Mouse (Mus musculus) MEL (cell line): Measurements from ENCODE around the gene Xylt2. TPM values are rescaled to one million over a fixed set of nuclear protein-coding genes. Genes with fewer than 3 reads are reported as not detected.
"Not testable (repeated sequence)": the region's sequence is repeated elsewhere in the genome, so short reads cannot be mapped to it uniquely, and the experiment has no call there.

ENCODE experiments used
- DNase-seq: peaks from one replicate; pipeline ENCODE4 v3.0.0; 2011; ENCODE audit warnings: low read depth, low spot score
- H3K27ac ChIP-seq: 2 replicates; pipeline ENCODE4 v1.5.1; 2012; ENCODE audit warnings: low read depth, mild to moderate bottlenecking, control low read depth, low read length, moderate library complexity; ENCODE audit not compliant: control insufficient read depth
- H3K27me3 ChIP-seq, 2 experiments: fragments of 150-350 bp in 1 of 2; sonication (generic) in 1 of 2; 2 replicates each; pipeline ENCODE4 v1.6.1; 2012; ENCODE audit warnings: low read length in 2 of 2, mild to moderate bottlenecking in 2 of 2, improper control_type of control experiment in 1 of 2, moderate library complexity in 1 of 2; ENCODE audit not compliant: insufficient read depth in 2 of 2, control insufficient read depth in 1 of 2
- H3K36me3 ChIP-seq, 2 experiments: 2 replicates each; pipeline ENCODE4 v1.6.1; 2012 to 2014; ENCODE audit warnings: low read length in 2 of 2, improper control_type of control experiment in 1 of 2, inconsistent platforms in 1 of 2, mild to moderate bottlenecking in 1 of 2; ENCODE audit not compliant: insufficient read depth in 2 of 2, control insufficient read depth in 1 of 2
- H3K4me1 ChIP-seq, 2 experiments: fragments of 150-350 bp in 1 of 2; sonication (generic) in 1 of 2; 2 replicates each; pipeline ENCODE4 v1.6.1; 2012; ENCODE audit warnings: low read length in 2 of 2, improper control_type of control experiment in 1 of 2, mild to moderate bottlenecking in 1 of 2; ENCODE audit not compliant: insufficient read depth in 2 of 2, control insufficient read depth in 1 of 2
- H3K4me3 ChIP-seq, 2 experiments: fragments of 150-350 bp in 1 of 2; sonication (generic) in 1 of 2; 2 replicates each; pipeline ENCODE4 v1.5.1; 2012; ENCODE audit warnings: low read depth in 2 of 2, low read length in 2 of 2, mild to moderate bottlenecking in 2 of 2, moderate library complexity in 2 of 2, control low read depth in 1 of 2, improper control_type of control experiment in 1 of 2; ENCODE audit not compliant: control insufficient read depth in 1 of 2, insufficient read depth in 1 of 2
- H3K79me2 ChIP-seq: 2 replicates; pipeline ENCODE4 v1.6.1; 2012; ENCODE audit warnings: mild to moderate bottlenecking, low read length, moderate library complexity; ENCODE audit not compliant: control insufficient read depth, poor library complexity, insufficient read depth
- H3K9ac ChIP-seq: 2 replicates; pipeline ENCODE4 v1.6.1; 2012; ENCODE audit warnings: low read depth, mild to moderate bottlenecking, control low read depth, low read length, moderate library complexity; ENCODE audit not compliant: control insufficient read depth, poor library complexity, severe bottlenecking
- H3K9me3 ChIP-seq: fragments of 150-350 bp; sonication (generic); replicated peaks from 2 replicates; pipeline ENCODE4 v1.6.1; 2012; ENCODE audit warnings: mild to moderate bottlenecking, low read length, improper control_type of control experiment, moderate library complexity; ENCODE audit not compliant: insufficient read depth
- CTCF ChIP-seq, 3 experiments: IDR thresholded peaks in 2 of 3; conservative IDR thresholded peaks in 1 of 3; 2 replicates each; pipeline ENCODE4 v1.5.1; 2011 to 2012; ENCODE audit warnings: low read length in 3 of 3, low read depth in 2 of 3, mild to moderate bottlenecking in 2 of 3, improper control_type of control experiment in 1 of 3, inconsistent platforms in 1 of 3, mixed read lengths in 1 of 3, moderate library complexity in 1 of 3; ENCODE audit not compliant: control insufficient read depth in 1 of 3, insufficient read depth in 1 of 3, poor library complexity in 1 of 3, severe bottlenecking in 1 of 3
- ELF1 ChIP-seq: IDR thresholded peaks from 2 replicates; pipeline ENCODE4 v1.6.1; 2014; ENCODE audit warnings: low read depth, mild to moderate bottlenecking, inconsistent platforms, low read length, improper control_type of control experiment, moderate library complexity
- KAT2A ChIP-seq: conservative IDR thresholded peaks from 2 replicates; pipeline ENCODE4 v1.6.1; 2012; ENCODE audit warnings: low read depth, low read length, improper control_type of control experiment, inconsistent platforms
- MAZ ChIP-seq: IDR thresholded peaks from 2 replicates; pipeline ENCODE4 v1.6.1; 2012; ENCODE audit warnings: low read depth, mild to moderate bottlenecking, inconsistent platforms, low read length, improper control_type of control experiment
- MXI1 ChIP-seq: IDR thresholded peaks from 2 replicates; pipeline ENCODE4 v1.6.1; 2011; ENCODE audit warnings: mild to moderate bottlenecking, low read depth, low read length, improper control_type of control experiment
- POLR2AphosphoS2 ChIP-seq: IDR thresholded peaks from 2 replicates; pipeline ENCODE4 v1.6.1; 2011; ENCODE audit warnings: low read length, improper control_type of control experiment
- RAD21 ChIP-seq: IDR thresholded peaks from 2 replicates; pipeline ENCODE4 v1.6.1; 2011; ENCODE audit warnings: mild to moderate bottlenecking, low read depth, low read length, improper control_type of control experiment
- SIN3A ChIP-seq: IDR thresholded peaks from 2 replicates; pipeline ENCODE4 v1.6.1; 2012; ENCODE audit warnings: low read length, improper control_type of control experiment, inconsistent platforms
- TBP ChIP-seq: IDR thresholded peaks from 2 replicates; pipeline ENCODE4 v1.8.0; 2011; ENCODE audit warnings: low read depth, low read length, improper control_type of control experiment
- UBTF ChIP-seq: IDR thresholded peaks from 2 replicates; pipeline ENCODE4 v1.6.1; 2012; ENCODE audit warnings: low read depth, mild to moderate bottlenecking, inconsistent platforms, low read length, improper control_type of control experiment, moderate library complexity, borderline replicate concordance; ENCODE audit not compliant: insufficient read depth
- USF2 ChIP-seq, 2 experiments: IDR thresholded peaks; 2 replicates each; pipeline ENCODE4 v1.6.1; 2011 to 2012; ENCODE audit warnings: improper control_type of control experiment in 2 of 2, low read length in 2 of 2, borderline replicate concordance in 1 of 2, inconsistent platforms in 1 of 2, low read depth in 1 of 2, mild to moderate bottlenecking in 1 of 2; ENCODE audit not compliant: insufficient read depth in 1 of 2
- ZC3H11A ChIP-seq: IDR thresholded peaks from 2 replicates; pipeline ENCODE4 v1.6.1; 2012; ENCODE audit warnings: low read depth, mild to moderate bottlenecking, inconsistent platforms, low read length, improper control_type of control experiment
- ZNF384 ChIP-seq: IDR thresholded peaks from 2 replicates; pipeline ENCODE4 v1.6.1; 2012; ENCODE audit warnings: low read depth, mild to moderate bottlenecking, inconsistent platforms, low read length, improper control_type of control experiment
- polyA plus RNA-seq, 2 experiments: library from polyadenylated mRNA; stranded (reverse) in 1 of 2; unstranded in 1 of 2; fragments of >175 nt in 1 of 2; fragments of >200 nt in 1 of 2; gene quantifications; 2 replicates each; pipeline versions ENCODE4 v1.2.1 to v1.2.4; 2012; ENCODE audit warnings: low replicate concordance in 2 of 2, low read depth in 1 of 2; ENCODE audit not compliant: insufficient read length in 2 of 2, insufficient read depth in 1 of 2, missing spikeins in 1 of 2
- total RNA-seq: library from RNA; depleted of rRNA; stranded (reverse); fragments of 300-350 nt; gene quantifications from 2 replicates; pipeline ENCODE4 v1.2.3, GENCODE M21; 2012

Gene Xylt2
- total and polyA plus RNA-seq, 3 experiments, result 10.1 to 12.4 TPM; not detected in 1

DNA sequence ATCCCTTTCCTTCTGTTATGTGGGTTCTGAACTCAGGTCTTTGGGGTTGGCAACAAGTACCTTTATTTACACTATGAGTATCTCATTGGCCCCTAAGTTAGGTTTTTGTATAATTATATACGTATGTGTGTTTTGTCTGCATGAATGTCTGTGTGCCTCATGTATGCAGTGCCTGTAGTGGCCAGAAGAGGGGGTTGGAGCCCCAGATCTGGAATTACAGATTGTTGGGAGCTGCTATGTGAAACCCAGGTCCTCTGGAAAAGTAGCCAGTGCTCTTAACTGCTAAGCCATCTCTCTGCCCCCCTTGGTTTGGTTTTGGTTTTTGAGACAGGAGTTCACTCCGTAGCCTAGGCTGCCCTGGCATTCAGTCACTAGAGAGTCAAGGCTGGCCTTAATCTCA lies 19.8 kb upstream of the Xylt2 start:
- no peak for DNase-seq
- H3K4me1 ChIP-seq, result no peaks in the 10 kb centered on the region
- TF ChIP-seq RAD21 (peak; percentile 15), MXI1 (no peak), CTCF (IDR thresholded peaks at IDR 0.05 in 2 of 3, conservative IDR thresholded peaks at IDR 0.05 in 1 of 3; ENCODE audit: control insufficient read depth in 1 of 3, insufficient read depth in 1 of 3, low read depth in 2 of 3, low read length in 3 of 3, poor library complexity in 1 of 3, severe bottlenecking in 1 of 3) (peak; percentile 16 to 30 (median 30); a peak in 4 of 6 replicates), ZC3H11A (no peak), ZNF384 (no peak)
- H3K27ac ChIP-seq, result no peak overlapping the region
- H3K36me3 ChIP-seq, result no peaks in the 10 kb centered on the region
- H3K9me3 ChIP-seq, result no peaks in the 10 kb centered on the region
- no peaks in the 10 kb centered on the region for H3K79me2 ChIP-seq
- no peak overlapping the region for H3K4me3 ChIP-seq
- H3K27me3 ChIP-seq, result peaks cover 39 to 42% of the 10 kb centered on the region in 2 experiments
- no peak overlapping the region for H3K9ac ChIP-seq

- no peak overlapping the region for H3K27ac ChIP-seq
- no peak for DNase-seq
- H3K79me2 ChIP-seq, result no peaks in the 10 kb centered on the region
- no peaks in the 10 kb centered on the region for H3K36me3 ChIP-seq
- H3K4me3 ChIP-seq, result no peak overlapping the region
- TF ChIP-seq POLR2AphosphoS2, result no peak
- no peak for TF ChIP-seq UBTF
- TF ChIP-seq ZC3H11A, result no peak
- no peak for TF ChIP-seq KAT2A
- TF ChIP-seq ELF1, result no peak
- no peak for TF ChIP-seq USF2 (IDR thresholded peaks at IDR 0.05; ENCODE audit: borderline replicate concordance in 1 of 2, insufficient read depth in 1 of 2, low read depth in 1 of 2, low read length in 2 of 2)
- no peak for TF ChIP-seq SIN3A
- no peak for TF ChIP-seq MAZ
- TF ChIP-seq TBP, result no peak
- H3K4me1 ChIP-seq, result no peaks in the 10 kb centered on the region
- peaks cover 28 to 35% of the 10 kb centered on the region in 2 experiments for H3K27me3 ChIP-seq
- H3K9me3 ChIP-seq, result no peaks in the 10 kb centered on the region
- no peak overlapping the region for H3K9ac ChIP-seq
Observed at GRCm38 (mm10) chr11:94695508-94695907, 18.2 kb upstream of the Xylt2 start.

DNA sequence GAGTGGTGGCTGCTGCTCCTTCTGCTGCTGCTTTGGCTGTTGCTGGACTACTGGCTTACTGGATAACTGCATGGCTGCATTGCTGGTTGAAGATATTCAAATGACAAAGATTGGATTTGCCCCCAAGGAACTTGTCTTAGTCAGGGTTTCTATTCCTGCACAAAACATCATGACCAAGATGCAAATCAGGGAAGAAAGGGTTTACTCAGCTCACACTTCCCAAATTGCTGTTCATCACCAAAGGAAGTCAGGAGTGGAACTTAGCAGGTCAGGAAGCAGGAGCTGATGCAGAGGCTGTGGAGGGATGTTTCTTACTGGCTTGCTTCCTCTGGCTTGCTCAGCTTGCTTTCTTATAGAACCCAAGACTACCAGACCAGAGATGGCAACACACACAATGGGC lies 15.2 kb upstream of the Xylt2 start:
- H3K4me3 ChIP-seq, H3K27ac ChIP-seq, DNase-seq, H3K9me3 ChIP-seq, H3K79me2 ChIP-seq, H3K36me3 ChIP-seq, H3K9ac ChIP-seq, H3K4me1 ChIP-seq: not testable (repeated sequence)
- peaks cover 19 to 21% of the 10 kb centered on the region in 2 experiments for H3K27me3 ChIP-seq
